Mouse (Mus musculus) adrenal gland, postnatal 10 days (tissue): ENCODE data around the gene Sec24c. TPM values are rescaled to one million over a fixed set of nuclear protein-coding genes. Genes with fewer than 3 reads are reported as not detected.

Experiments
- DNase-seq: peaks from one replicate; pipeline ENCODE4 v3.0.0; 2021; ENCODE audit warnings: mixed read lengths
- microRNA-seq: library from miRNA; unstranded; fragments of <30 nt; microRNA quantifications from one replicate; pipeline ENCODE4 v1.2.0, GENCODE M21; 2021
- total RNA-seq, 2 experiments: library from RNA; stranded (reverse); gene quantifications; 2 replicates each; pipeline ENCODE4 v1.2.3; 2021

Gene Sec24c
- total RNA-seq, 2 experiments from 2014 or later = 120 to 130 TPM

GRCm38 (mm10) chr14:20733952-20734774 is 60.1 kb downstream of the Sec24c start, which contains the start of gene Ndst2:
Ndst2 (minus strand) TSS chr14:20734562.
- peak; percentile 93 for DNase-seq

GRCm38 (mm10) chr14:20735052-20735451 is 60.9 kb downstream of the Sec24c start:
- DNase-seq = no peak

GRCm38 (mm10) chr14:20735892-20736390 is 61.8 kb downstream of the Sec24c start:
- no peak for DNase-seq

GRCm38 (mm10) chr14:20737306-20737705 is 63.2 kb downstream of the Sec24c start:
- DNase-seq = peak; percentile 67

- no peak for DNase-seq
These were observed 64.4 kb downstream of the Sec24c start for GRCm38 (mm10) chr14:20738511-20738910.

- no peak for DNase-seq
These were observed 67.2 kb downstream of the Sec24c start for GRCm38 (mm10) chr14:20741301-20741700.

GRCm38 (mm10) chr14:20743614-20744013 is 69.5 kb downstream of the Sec24c start:
- DNase-seq = no peak

Small RNA genes within 50 kb of the gene (microRNA-seq; reads per million reads assigned to microRNA genes)
- 1.4 reads per million for gene Mir6946

Other genes with a start within 250 kb of the Sec24c start
- 1 to 10 TPM; 1.9 to 2.7 TPM for gene Cfap70, start 222.1 kb upstream of the Sec24c start, total RNA-seq
- gene Anxa7, start 194.2 kb upstream of the Sec24c start, total RNA-seq = 10 to 100 TPM; 60.7 to 67.2 TPM
- gene Mss51, start 177.4 kb upstream of the Sec24c start, total RNA-seq = 1 to 10 TPM; 2.3 to 3.0 TPM
- gene Ppp3cb, start 127.7 kb upstream of the Sec24c start, total RNA-seq = 10 to 100 TPM; 65.9 to 86.4 TPM
- 10 to 100 TPM; 12.6 to 13.1 TPM for gene Usp54, start 33.2 kb upstream of the Sec24c start, total RNA-seq
- 10 to 100 TPM; 27.5 to 61.9 TPM for gene Myoz1, start 17.8 kb upstream of the Sec24c start, total RNA-seq
- gene Synpo2l, start 6.0 kb upstream of the Sec24c start, total RNA-seq = 10 to 100 TPM in 1 of 2 experiments, 1 to 10 TPM in 1; 5.8 to 14.5 TPM
- gene Fut11, start 20.7 kb downstream of the Sec24c start, total RNA-seq = 10 to 100 TPM; 16.3 to 18.6 TPM
- gene Chchd1, start 28.7 kb downstream of the Sec24c start, total RNA-seq = 10 to 100 TPM; 91.8 to 96.3 TPM
- gene Zswim8, start 33.2 kb downstream of the Sec24c start, total RNA-seq = 100 to 1,000 TPM in 1 of 2 experiments, 10 to 100 TPM in 1; 83.7 to 104 TPM
- 10 to 100 TPM; 24.1 to 32.7 TPM for gene Ndst2, start 60.3 kb downstream of the Sec24c start, total RNA-seq
- 10 to 100 TPM; 35.1 to 57.4 TPM for gene Camk2g, start 119.8 kb downstream of the Sec24c start, total RNA-seq
- gene Plau, start 162.4 kb downstream of the Sec24c start, total RNA-seq = 10 to 100 TPM; 19.3 to 39.8 TPM